Mouse (Mus musculus) kidney, adult 18-20 months (tissue): ENCODE results near the gene Ssxb6.
"Not testable (repeated sequence)": the region's sequence is repeated elsewhere in the genome, so short reads cannot be mapped to it uniquely, and the experiment has no call there.

Experiments
- DNase-seq: peaks from one replicate; pipeline ENCODE4 v3.0.0; 2021

Ssxb6 gene

DNA sequence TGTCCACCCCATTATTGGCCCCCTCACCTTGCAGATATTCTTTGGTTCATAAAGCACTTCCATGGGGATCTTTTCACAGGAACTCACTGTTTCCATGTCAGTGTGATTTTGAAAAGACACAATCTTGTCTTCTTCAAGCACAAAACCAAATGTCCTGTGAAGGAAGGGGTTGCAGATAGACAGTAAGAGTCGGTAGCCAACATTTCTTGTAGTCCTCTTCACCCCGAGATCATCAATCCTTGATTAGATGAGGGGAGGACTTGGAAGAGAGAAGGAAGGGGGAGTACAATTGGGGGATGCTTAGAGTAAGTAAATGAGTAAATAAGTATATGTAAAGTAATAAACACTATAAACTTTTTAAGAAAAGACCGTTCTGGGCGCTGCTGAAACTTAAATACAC is at the start of gene Ssxb6:
Gene Ssxb6, minus strand, starts transcription at position 101 of the 400 bp plus-strand sequence.
- DNase-seq: not testable (repeated sequence)

- not testable (repeated sequence) for DNase-seq
These were observed 43.7 kb upstream of the Ssxb6 start, which contains the start of gene Ssxb3 for GRCm38 (mm10) chrX:8591716-8592115. Gene Ssxb3 (minus strand): TSS chrX:8591816.

DNA sequence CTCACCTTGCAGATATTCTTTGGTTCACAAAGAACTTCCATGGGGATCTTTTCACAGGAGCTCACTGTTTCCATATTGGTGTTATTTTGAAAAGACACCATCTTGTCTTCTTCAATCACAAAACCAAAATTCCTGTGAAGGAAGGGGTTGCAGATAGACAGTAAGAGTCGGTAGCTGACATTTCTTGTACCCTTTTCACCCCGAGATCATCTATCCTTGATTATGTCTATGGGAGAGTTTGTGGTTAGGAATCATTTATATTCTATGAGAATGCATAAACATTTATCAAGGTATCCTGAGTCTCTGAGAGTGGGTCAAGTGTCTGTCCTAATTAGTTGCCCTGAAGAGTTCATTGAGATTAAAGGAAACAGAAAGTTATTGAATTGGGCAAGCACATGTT is 23.2 kb downstream of the Ssxb6 start, which contains the start of gene Gm14459:
Gene Gm14459, minus strand, starts transcription at position 101 of the 400 bp plus-strand sequence.
- no peak for DNase-seq
